Mouse (Mus musculus) liver, postnatal 0 days (tissue): ENCODE results near the gene Csad.

ENCODE experiments used
- CTCF ChIP-seq: sonication (generic); IDR thresholded peaks from 2 replicates; pipeline ENCODE4 v1.5.1; 2016; ENCODE audit warnings: antibody characterized with exemption, low read depth
- EP300 ChIP-seq: IDR thresholded peaks from 2 replicates; pipeline ENCODE4 v1.6.1; 2016; ENCODE audit warnings: antibody characterized with exemption, low read depth, mild to moderate bottlenecking

DNA sequence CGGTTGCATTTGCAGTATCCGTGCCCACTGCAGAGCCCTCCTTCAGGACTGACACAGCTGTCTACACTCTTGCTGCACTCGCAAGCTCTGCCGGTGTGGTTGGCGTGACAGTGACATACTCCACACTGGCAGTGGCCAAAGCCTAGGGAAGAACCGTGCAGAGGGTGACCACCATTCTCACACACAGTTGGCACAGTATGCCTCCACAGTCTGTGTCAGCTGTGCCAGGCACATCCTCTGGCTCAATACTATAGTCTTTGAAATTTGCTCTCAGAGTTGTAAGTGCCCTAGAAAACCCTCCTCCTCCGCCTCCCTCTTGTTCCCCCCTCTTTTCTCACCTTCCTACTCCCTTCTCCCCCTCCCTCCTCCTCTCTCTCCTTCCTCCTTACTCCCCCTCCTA lies 12.8 kb upstream of the Csad start:
- TF ChIP-seq CTCF (no peak), EP300 (no peak)
